Mouse (Mus musculus) heart, adult 18-20 months (tissue): ENCODE results near the gene Stat3. TPM values are rescaled to one million over a fixed set of nuclear protein-coding genes. Genes with fewer than 3 reads are reported as not detected.

Experiments used
- DNase-seq, 2 experiments: peaks; one replicate each; pipeline ENCODE4 v3.0.0; 2021 to 2022; ENCODE audit warnings: mixed read lengths in 1 of 2
- long read RNA-seq, 2 experiments: library from polyadenylated mRNA; stranded (forward); transcript quantifications; one replicate each; pipeline ENCODE4 v2.0.0; 2021
- total RNA-seq, 2 experiments: library from RNA; stranded (reverse); gene quantifications; 2 replicates each; pipeline ENCODE4 v1.2.3; 2021

The Stat3 gene
- total RNA-seq = 10 to 100 TPM; 71.8 to 83.2 TPM
- long read RNA-seq, experiment 1, full-length matches to known transcripts = 62 of 89 reads
- long read RNA-seq, experiment 1, partial matches to known transcripts = 8 of 89 reads
- long read RNA-seq, experiment 1, other reads (novel, unspliced or antisense) = 19 of 89 reads
- long read RNA-seq, experiment 2, full-length matches to known transcripts = 25 of 34 reads
- long read RNA-seq, experiment 2, partial matches to known transcripts = 1 of 34 reads
- long read RNA-seq, experiment 2, other reads (novel, unspliced or antisense) = 8 of 34 reads

DNA sequence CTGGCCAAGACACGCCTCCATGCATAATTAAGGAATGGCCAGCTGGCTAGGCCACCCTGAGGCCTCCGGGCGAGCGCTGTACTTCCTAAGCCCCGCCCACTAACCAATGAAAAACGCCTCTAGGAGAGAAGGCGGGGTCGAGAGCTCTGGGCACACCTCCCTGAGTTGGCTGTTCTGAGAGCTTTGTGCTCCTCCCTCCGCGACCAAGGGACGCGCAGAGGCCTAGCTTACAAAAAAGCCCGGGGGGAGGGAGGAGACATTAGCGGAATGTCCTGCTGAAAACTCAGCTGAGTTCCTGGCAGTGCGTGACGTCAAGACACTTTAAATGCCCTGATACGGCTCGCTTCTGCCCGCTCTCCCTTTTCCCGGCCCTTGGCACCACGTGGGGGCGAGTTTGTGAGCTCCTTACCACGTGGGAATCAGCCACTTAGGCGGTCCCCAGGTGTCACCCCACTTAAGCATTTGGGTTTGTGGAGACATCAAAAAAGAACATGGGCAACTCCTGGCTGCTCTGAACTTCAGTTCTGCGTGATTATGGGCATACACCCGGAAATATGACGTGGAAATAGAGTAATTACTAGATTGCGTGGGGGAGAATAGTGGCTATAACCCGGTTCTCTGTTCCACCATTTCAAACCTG lies at the start of gene Stat3:
Stat3 (minus strand) TSS at position 29 of the 640 bp plus-strand sequence.
- peak; percentile 99 to 100 for DNase-seq

DNA sequence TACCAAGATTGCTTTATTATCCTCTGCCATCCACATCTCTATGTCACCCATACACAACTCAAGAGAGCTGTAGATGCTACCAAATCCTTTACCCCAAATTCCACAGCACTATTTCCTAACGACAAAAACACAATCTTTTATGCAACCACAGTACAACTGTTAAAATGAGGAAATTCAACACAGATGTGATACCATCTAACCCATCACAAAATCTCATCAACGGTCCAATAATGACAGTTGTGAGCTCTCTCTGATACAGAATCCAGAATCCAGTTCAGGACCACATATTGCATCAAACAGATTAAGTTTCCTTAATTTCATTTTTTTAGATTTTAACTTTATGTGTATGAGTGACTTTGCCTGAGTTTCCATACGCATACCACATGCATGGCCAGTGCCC lies 49.3 kb upstream of the Stat3 start:
- DNase-seq = no peak

DNA sequence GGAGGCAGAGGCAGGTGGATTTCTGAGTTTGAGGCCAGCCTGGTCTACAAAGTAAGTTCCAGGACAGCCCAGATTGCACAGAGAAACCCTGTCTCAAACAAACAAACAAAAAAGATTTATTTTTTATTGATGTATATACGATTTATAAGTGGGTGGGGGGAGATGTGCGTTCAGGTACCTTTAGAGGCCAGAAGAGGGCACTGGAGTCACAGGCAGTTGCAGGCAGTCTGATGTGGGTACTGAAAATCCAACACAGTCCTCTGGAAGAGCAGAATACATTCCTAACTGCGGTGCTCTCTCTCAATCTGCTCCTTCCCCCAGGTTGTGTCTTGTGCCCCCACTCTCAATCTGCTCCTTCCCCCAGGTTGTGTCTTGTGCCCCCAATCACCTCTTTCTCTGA lies 46.3 kb upstream of the Stat3 start:
- DNase-seq = no peak

DNA sequence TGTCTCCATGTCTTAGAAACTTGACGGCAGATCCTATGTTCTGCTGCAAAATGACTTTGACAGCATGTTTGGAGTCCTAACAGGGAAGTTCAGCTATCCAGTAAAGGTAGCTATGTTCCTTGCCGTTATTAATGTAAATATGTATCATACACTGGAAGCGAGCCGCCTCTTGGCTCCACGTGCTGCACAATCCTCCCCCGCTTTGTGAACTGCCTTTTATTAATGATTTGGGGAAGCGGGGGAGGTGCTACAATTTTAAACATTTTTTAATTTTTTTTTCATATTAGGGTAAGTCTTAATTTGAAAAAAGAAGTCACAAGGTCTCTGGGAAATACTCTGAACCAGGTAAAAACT lies 44.4 kb upstream of the Stat3 start:
- DNase-seq = no peak

DNA sequence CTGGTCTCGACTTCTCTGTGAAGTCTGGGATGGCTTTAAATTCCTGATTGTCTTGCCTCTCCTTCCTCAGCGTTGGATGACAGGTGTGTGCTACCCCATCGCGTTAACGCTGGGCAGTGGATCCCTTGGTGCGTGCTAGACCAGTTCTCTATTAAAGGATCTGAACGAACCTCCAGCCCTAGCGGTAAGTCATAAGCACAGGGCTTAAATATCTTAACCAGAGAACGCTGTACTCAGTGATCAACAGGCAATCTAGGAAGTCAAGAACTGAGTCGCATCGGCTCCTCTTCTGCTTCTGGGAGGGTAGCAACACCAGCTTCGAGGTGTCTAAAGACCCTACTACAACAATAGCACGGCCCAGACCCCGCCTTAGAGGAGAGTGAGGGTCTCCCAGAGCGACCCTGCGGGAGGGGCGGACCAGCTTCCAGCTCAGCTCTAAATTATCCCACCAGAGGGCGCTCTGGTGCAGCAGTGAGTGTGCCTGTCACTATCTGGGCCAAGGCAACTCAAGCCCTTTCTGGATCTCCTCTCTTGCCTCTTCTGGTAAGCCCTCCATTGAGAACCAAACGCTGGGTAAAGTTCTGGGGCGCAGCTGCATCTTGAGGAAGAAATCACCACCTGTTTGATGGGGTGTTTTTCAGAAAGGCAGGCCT lies 43.9 kb upstream of the Stat3 start:
- DNase-seq = peak; percentile 83 to 95

DNA sequence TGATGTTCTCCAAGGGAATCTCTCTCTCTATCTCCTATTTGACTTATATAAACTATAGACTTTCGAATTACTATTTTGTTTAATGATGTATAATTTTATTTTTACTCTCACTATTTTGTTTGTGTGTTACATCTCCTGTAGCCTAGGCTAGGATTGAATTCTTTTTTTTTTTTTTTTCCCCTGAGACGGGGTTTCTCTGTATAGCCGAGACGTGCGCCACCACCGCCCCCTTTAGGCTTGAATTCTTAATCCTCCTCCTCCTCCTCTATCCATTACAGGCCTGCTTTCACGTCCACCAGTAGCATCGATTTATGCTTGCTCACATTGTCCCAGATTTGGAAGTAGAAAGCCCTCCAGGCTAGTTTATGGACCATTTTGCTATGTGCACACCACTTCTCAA lies 42.7 kb upstream of the Stat3 start:
- DNase-seq = no peak

DNA sequence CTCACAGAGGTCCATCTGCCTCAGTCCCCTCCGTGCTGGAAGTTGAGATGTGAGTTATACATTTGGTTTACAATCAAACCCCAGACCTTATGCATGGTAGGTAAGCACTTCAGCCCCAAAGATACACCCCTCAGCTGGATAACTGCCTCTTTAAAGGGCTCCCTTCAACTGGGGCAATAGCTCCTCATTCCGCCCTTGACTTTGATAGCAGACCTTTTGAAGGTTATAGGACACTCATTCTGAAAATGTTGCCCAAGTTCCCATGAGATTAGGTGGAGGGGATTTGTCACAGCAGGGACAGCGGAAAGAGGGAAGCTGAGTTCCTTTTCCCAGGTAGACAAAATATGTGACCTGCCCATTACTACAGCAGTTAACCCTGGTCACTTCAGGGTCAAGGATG lies 41.9 kb upstream of the Stat3 start:
- no peak for DNase-seq

DNA sequence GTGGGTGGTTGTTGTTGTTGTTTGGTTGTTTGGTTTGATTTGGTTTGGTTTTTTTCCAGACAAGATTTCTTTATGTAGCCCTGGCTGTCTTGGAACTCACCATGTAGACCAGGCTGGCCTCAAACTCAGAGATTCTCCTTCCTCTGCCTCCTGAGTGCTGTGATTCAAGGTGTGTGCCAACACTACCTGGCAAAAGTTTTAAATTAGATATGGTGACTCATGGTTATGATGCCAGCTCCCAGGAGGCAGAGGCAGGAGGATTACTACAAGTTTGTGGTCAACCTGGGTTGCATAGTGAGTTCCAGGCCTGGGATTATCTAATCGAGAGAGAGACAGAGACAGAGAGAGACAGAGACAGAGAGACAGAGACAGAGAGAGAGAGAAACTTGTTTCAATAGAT lies 41.1 kb upstream of the Stat3 start:
- no peak for DNase-seq

DNA sequence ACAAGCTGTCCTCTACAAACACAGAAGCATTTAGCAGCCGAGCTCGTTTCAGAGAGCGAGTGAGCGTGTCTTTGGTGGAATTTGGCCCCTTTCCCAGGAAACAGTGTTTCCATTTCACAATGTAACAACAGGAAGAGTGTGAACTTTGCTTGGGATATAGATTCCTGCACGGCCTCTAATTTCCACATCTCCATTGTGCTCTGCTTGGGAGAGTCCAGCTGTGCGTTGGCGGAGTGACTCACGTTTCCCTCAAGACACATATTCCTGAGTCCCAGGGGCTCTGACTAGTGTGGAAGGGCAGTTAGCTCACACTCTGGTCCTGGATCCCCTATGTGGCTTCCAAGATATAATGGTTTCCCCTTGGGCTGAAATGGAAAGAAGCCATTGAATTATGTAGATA lies 40.5 kb upstream of the Stat3 start:
- peak; percentile 76 to 86 for DNase-seq

DNA sequence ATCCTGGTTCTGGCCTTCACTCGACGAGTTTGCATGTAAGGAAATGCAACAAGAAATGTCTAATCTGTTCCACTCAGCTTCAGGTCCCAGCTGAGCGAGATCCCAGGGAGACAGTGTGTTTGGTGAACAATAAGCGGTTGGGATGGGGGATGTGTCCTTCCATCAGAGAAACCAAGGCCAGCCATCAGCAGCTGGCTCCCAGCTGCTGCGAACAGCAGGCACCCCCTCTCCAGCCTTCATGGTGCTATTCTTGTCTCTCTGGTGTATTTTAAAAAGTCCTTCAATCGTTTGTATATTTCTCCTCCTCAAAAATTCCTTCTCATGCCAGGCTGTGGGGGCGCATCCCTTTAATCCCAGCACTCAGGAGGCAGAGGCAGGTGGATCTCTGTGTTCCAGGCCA lies 35.9 kb upstream of the Stat3 start:
- DNase-seq = peak in 1 of 2 experiments; percentile 45

DNA sequence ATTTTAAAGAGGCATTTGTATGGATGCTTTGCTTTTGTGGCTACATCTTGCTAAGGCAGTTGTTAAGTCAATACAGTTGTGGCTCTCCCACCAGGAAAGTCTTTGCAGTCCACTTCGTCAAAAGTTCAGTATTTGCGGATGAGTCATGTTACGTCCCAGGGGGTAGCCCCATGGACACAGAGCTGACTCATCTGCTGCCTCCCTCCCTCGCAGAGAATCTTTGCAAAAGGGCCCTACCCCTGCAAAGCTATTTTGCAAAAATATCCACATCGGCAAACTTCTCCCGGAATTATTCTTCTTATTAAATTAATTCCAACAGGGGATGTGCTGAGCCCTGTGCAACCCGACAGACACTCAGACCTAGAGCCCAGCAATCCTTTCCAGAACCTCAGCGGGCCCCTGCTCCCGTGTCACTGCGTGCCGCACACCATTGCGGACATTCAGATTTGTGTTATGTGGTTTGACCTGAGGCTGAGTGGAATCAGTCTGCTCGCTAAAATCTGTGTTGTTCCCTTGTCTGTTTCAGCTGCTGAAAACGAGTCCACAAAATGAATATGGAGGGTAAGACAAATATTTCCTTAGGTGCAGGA lies 35.1 kb upstream of the Stat3 start:
- DNase-seq = peak; percentile 61 to 78

DNA sequence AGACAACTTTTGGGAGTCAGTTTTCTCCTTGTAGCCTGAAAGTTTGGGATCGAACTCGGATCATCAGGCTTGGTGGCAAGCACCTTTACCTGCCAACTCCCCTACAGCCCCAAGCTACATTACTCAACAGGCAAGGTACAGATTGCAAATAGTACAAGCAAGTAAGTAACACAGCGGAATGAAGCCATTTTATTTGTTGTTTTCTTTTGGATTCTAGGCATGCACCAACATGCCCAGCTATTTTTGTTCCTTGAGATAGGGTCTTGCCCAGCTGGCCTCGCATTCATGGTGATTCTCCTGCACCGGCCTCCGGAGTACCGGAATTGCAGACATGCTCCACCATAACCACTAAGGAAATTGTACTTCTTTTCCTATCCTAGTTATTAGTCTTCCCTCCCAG lies 33.9 kb upstream of the Stat3 start:
- DNase-seq = no peak

DNA sequence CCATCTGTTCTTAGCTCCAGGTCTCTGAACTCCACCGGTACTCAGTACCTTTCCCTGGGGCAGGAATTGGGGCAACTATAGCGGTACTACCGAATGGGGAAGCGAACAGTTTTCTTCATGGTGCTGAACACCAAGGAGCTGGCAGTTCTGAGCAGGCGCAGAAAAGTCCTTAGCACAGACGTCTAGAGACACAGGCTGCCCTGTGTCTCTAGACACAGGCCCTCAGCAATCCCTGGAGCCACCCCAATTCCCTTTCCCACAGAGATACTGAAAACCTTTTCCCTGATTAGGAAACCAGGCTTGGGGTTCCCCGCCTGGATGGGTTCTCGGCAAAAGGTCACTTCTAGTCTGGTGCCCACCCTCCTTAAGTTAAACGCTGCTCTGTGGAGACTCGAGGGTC lies 32.1 kb upstream of the Stat3 start:
- DNase-seq = no peak

DNA sequence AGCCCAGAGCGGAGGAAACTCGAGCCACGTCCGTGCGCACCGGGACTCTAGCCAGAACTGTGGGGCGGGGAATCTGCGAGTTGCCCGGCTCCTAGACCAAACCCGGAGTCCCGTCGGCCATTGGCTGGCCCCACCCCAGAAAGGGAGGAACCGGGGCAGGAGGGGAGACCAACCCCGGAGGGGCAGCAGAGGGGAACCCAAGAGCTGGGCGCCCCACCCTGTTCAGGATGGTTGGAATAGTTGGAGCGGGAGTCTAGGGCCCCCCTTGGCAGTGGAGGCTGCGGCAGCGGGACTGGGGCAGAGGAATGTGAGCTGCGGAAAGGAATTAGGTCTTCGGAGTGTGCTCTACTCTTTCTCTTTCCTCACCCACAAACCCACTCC lies 31.2 kb upstream of the Stat3 start, which contains the start of gene Cavin1:
Cavin1 (minus strand) TSS at position 331 of the 381 bp plus-strand sequence.
- DNase-seq = peak; percentile 99 to 100

DNA sequence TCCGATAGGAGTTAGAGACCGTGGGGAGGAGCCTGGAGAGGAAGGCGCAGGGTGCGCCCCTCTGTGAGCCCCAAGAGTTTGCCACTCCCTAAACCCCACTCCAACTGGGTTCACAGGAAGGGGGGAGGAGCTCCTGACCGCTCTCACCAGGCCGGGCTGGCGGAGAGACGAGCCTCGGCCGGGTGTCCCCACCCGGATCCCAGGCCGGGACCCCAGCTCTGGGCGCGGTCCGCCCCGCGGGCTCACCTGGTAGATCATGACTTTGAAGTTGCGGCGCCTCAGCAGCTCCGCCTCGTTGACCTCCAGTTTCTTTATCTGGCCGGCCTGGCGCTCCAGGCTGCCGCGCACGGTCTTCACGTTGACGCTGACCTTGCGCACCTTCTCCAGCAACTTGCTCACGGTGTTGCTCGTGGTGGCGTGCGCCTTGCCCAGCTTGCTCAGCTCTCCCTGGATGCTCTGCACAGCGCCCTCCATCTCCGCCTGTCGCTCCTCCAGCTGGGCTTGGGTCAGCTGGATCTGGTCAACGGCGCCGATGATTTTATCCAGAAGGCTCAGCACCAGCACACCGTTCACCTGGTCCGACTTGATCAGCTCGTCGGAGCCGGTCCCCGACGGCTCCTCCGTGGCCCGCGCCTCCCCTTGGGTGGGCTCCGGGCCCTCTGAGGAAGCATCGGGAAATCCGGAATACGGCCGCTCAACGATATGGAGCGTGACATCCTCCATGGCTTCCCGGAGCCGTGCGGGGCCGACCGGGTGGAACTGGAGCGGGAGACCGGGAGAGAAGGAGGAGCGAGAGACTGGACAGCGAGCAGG lies 30.6 kb upstream of the Stat3 start:
- peak; percentile 84 to 89 for DNase-seq

DNA sequence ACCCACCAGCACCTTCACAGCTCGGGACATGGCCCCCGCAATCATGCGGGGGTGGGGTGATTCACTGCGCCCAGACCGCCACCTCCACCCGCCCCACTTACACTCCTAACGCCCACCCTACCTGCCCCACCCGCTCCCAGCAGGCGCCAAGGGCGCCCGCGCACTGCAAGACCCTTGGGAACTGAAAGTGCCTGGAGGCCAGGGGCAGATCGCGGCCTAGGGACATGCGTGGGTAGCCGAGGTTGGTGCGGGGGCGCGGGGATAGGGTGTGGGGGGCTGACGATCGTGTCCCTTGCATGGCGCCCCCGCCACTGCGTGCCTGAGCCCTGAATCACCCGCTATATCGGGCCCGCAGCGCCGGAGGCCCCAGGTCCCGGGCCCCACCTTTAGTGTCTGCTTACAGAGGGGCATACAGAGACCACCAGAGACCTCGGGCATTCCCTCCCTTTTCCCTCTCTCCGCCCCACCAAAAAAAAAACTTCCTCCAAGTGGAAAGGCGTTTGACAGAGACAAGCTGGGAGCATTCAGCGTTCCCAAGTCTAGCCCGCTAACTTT lies 29.9 kb upstream of the Stat3 start:
- peak in 1 of 2 experiments; percentile 57 for DNase-seq

DNA sequence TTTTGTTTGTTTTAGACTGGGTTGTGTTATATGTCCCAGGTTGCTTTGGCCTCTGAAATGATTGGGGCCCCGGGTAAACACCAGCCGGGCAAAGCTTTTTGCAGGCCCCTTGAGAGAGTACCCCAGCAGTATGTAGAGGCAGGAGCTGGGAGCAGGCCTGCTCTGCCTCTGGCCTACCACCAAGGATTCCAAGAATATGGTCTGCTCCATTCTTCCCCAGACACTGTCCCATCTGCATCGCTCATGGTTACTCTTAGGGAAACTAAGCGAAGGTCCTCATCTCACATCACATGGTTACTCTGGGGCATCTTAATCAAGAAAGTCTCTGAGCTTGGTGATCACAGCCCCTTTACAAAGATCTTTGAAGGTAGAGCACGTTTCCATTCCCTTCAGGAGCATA lies 29.2 kb upstream of the Stat3 start:
- DNase-seq = peak in 1 of 2 experiments; percentile 40

DNA sequence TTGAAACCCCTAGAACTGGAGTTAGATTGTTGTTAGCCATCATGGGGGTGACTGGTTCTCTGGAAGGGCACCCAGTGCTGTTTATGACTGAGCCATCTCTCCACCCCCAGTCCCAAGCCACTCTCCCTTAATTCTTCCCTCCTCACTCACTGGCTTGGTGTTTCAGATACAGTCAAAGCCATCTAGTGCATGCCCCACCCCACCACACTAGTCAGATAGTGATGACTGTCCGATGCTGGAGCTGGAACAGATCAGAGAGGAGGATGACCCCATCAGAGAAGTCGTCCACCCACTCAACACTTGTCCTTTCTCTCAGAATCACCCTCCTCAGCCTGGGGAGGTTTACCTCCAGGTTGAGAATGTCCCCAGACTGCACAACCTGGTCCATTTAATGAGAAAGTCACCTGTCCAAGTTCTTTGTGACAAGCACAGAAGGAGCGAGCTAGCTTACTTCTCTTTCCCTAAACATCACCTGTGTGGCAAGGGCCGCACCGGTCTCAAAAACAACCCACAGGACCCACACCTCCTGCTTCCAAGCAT lies 28.6 kb upstream of the Stat3 start:
- peak in 1 of 2 experiments; percentile 38 for DNase-seq

DNA sequence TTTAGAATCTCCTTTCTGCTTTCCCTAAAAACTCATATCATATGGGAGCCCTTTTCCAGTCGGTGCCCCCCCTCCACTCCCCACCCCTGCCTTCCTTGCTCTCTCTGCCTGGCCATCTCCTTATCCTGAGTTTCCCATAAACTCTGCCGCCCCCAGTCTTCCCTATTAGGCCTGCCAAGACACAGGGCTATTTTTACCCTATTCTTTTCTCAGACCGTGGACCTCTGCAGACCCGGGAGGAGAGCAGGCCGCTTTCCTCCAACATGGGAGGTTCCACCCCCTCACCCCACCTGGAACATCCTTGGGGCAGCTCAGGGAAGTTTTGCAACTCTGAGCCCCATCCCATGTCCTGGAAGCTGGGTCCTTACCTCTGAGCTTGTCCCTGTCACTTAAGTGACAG lies 28.0 kb upstream of the Stat3 start:
- peak; percentile 53 to 61 for DNase-seq

DNA sequence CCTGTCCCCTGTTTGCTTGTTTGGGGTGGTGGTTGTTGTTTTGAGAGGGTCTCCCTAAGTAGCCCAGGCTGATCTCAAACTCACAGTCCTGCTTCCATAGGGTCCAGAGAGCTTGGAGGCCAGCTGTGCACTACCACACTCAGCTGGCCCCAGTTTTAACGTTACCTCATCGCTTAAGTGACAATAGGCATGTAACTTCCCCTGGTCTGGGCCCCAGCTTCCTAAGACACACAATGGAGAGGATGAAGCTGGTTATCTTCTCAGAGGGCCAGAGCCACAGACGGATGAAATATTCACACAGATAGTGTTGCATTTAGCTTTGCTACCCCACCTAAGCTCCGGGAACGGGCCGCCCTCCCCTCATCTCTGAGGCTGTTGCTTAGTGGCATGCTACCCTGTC lies 26.4 kb upstream of the Stat3 start:
- DNase-seq = peak; percentile 44 to 47

DNA sequence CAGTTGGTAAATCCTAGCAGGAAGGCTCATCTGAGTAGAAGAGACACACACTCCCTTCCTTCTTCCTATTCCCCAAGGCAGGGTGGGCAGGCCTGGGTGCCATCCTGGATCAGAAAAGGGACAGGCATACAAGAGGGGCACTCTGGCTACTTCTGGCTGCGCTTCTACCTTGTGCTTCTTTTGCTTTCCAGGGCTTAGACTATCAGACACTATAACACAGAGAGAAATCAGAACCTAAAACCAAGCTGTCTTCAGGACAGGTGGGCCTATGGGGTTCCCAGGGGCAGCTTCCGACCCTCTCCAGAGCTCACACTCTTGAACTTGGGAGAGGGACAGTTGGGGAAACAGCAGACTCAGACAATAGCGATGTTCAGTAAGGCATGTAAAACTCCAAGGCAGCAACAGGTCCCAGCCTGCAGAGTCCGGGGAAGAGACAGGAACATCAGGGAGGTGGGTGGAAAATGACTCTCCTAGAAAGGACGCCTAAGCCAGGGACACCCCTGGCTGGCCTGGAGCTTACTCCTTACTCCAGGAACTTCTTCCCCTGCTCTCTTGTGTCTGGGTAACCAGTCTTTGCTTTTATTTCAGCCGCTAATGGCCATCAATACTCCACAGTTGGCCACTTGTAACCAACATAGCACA lies 25.7 kb upstream of the Stat3 start:
- DNase-seq = peak in 1 of 2 experiments; percentile 36
